Mouse (Mus musculus) gastrocnemius, postnatal 14 days (tissue): ENCODE measurements around the gene Ctps2. TPM values are rescaled to one million over a fixed set of nuclear protein-coding genes. Genes with fewer than 3 reads are reported as not detected.

ENCODE experiments used
- DNase-seq: peaks from one replicate; pipeline ENCODE4 v3.0.0; 2021; ENCODE audit warnings: mixed read lengths
- intact Hi-C: fragments of 180-260 bp; cut with DNase I; formaldehyde crosslinking; loops from one replicate; pipeline ENCODE4 v1.15.1; 2025; ENCODE audit warnings: low total_unique reads
- microRNA-seq, 2 experiments: library from miRNA; unstranded; fragments of <30 nt; microRNA quantifications; one replicate each; pipeline ENCODE4 v1.2.0; 2021
- total RNA-seq, 2 experiments: library from RNA; stranded (reverse); gene quantifications; 2 replicates each; pipeline ENCODE4 v1.2.3; 2021

Gene Ctps2
- total RNA-seq, 2 experiments from 2014 or later = 10.3 to 10.4 TPM

DNA sequence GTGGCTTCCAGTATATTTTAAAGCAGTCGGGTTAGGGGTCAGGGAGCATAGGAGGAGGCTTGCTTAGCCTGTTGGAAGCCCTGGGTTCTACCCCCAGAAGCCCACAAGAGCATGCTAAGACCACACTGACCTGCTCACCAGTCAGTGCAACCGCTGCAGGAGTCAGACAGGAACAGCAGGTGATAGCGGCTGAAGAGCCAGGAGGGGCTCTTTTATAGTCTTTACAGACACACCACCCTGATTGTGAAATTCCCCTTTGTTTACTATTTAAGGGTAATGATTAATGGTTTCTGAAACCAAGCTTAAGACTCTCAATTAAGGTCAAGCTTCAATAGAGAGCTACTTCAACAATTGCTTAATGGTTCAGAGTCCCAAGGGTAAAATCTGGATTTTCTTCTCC, 63.3 kb downstream of the Ctps2 start, which contains the start of gene S100g:
TSS of gene S100g (minus strand) at position 217 of the 400 bp plus-strand sequence.
- intact Hi-C loops = no loop called here
- DNase-seq = no peak

DNA sequence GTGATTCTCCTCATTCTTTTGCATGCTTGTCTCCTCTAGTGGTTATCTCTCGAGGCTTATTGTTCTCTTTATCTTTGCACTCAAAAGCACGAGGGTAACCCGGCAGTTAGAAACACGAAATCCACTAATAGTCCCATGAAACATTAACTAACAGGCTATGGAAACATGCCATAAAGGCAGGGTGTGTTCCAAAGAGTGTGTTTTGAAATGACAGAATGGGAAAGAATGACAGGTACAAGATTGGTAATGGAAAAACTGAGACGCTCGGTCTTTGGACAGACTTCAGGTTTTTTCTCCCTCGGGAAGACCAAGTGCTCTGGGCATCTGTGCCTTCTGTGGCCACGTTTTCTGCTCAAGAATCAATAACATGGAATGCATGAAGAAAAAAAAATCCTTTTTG, 66.4 kb downstream of the Ctps2 start:
- no peak for DNase-seq
- intact Hi-C loops = no loop called here

DNA sequence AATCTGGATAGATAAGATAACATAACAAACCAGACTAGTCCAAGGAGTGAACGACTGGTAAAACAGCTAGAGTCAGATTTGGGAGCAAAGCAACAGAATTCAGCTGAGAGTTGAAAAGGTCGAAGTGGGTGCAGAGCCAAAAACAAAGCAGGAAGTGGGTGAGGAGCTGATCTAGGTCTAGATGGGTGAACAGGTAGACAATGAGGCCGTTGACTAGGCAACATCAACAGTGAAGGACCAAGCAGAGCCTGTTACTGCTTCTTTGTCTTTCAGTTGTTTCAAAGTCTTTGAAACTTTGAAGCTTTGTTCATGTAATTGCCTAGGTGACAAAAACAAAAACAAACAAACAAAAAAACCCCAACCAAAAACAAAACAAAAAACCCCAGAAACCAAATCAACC, 75.2 kb downstream of the Ctps2 start:
- DNase-seq = no peak
- intact Hi-C loops = no loop called here

DNA sequence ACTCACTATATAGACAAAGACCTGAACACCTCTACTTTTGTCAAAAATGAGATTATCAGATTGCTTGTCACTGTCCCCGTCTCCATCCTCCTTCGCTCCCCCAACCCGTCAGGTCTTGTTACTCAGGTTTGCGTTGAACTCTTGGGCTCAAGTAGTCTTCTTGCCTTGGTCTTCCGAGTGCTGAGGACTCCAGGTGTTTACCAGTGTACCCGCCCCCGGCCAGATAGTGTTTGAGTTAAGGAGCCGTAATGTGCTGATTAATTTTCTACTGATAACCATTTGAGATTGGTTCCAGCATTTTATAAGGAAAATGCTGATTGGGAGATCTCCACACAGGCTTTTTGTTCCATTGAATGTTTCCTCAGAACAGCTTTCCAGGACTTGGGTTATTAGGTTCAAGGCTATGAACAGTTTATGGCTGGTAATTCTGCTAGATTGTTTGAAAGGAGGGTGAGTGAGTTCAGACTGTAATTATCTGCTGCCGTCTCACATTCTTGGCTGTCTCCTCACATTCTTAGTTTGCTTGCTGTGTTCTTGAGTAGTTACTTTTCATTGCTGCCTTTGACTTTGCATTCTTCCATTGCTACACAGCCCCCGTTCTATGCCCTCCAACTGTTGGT, 85.9 kb downstream of the Ctps2 start:
- no peak for DNase-seq
- intact Hi-C loops = no loop called here

GRCm38 (mm10) chrX:162991396-162991795, 90.4 kb downstream of the Ctps2 start:
- no peak for DNase-seq
- intact Hi-C loops = no loop called here

DNA sequence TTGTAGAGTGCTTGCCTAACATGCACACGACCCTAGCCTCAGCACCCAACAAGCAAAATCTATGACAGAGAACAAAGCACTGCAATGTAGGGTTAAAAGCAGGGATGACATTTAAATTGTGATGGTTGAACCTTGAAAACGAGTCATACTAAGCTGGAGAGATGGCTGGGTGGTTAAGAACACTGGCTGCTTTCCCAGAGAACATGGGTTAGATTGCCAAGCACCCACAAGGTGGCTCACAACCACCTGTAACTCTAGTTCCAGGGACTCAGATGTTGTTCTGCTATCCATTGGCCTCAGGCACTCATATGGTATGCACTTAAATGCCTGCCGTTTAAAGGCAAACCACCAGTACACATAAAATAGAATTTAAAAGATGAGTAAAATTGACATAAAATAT, 91.1 kb downstream of the Ctps2 start:
- intact Hi-C loops = no loop called here
- no peak for DNase-seq

- DNase-seq = no peak
- intact Hi-C loops = no loop called here
Measured at GRCm38 (mm10) chrX:163027864-163028263, 126.8 kb downstream of the Ctps2 start.

DNA sequence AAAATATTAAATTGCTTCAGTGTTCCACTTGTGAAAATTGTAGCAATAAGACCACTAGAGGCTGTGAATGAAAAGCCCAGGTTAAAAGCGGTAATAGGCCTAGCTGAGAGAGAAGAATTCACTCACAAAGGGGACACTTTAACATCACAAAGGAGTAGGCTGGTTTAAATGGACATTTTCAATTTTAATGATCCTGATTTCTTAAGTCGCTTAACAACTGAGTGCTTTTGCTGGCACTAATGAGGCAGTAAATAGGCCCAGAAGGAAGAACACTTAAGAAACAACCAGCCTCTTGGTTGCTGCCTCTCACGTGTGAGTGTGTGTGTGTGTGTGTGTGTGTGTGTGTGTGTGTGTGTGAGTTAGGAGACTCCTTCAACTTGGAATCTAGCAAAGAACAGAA, 137.7 kb downstream of the Ctps2 start:
- DNase-seq = no peak
- intact Hi-C loops = no loop called here

- no peak for DNase-seq
- intact Hi-C loops = no loop called here
Measured at GRCm38 (mm10) chrX:163042771-163043170, 141.7 kb downstream of the Ctps2 start.

GRCm38 (mm10) chrX:163063936-163064335, 162.9 kb downstream of the Ctps2 start:
- intact Hi-C loops = no loop called here
- DNase-seq = no peak

Small RNA genes lying within 50 kb of the gene (microRNA-seq; reads per million reads assigned to microRNA genes)
- gene Mir3473a = 0 reads per million in 2 experiments

Other genes starting within 250 kb of the Ctps2 start
- 100 to 1,000 TPM; 112 to 125 TPM for gene Rbbp7, start 140.8 kb upstream of the Ctps2 start, total RNA-seq
- 1 to 10 TPM; 5.6 to 6.7 TPM for gene Txlng, start 71.8 kb upstream of the Ctps2 start, total RNA-seq
- 10 to 100 TPM; 28.2 to 29.0 TPM for gene Syap1, start 12.8 kb upstream of the Ctps2 start, total RNA-seq
- not detected for gene S100g, start 63.4 kb downstream of the Ctps2 start, total RNA-seq